Mouse (Mus musculus): Measurements from ENCODE around the gene Nkx1-2. TPM values are rescaled to one million over a fixed set of nuclear protein-coding genes. Genes with fewer than 3 reads are reported as not detected.

The Nkx1-2 gene
- total RNA-seq, 2 experiments from 2014 or later: not detected

DNA sequence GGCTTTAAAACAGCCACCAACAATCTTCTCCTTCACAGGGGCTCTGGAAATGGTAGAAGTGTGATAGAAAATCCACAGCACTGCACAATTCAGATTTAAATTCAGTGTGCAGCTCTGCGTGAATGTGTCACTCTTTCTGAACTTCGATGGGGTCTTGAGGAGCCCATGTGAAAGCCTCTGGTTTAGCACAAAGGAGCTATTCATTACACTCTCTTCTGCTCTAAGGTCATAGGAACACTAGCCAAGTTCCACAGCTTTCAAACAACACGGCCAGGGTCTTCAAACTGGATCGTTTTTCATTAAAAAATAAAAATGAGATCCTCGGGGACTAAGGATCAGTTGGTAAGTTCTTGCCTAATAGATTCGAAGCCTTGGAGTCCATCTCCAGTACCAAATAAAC is 26.2 kb downstream of the Nkx1-2 start:
- DNase-seq: no peak
- intact Hi-C loops (cut with DNase I): loop anchor here (10.0 kb wide), 1 partner anchor 242 kb away; the partner anchor contains the start of gene Fam53b

DNA sequence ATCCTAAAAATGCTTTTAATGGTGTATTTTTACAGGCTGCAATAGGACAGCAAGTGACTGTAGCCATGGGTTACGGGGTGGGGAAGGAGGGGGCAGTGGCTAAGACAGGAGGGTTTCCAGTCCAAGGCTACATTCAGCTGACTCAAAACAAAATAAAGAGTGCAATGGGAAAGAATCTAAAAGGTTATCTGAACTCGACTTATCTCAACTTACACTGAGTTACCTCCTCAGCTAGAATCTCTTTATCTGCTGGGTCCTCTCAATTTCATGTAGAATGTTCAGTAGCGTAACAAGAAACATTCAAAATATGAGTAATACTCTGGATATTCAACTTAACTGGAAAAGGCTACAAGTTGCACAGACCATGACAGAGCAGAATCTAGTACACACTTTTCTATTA is 26.7 kb downstream of the Nkx1-2 start:
- intact Hi-C loops (cut with DNase I): loop anchor here (10.0 kb wide), 1 partner anchor 242 kb away; the partner anchor contains the start of gene Fam53b
- no peak for DNase-seq

- DNase-seq: no peak
- intact Hi-C loops (cut with DNase I): loop anchor here (10.0 kb wide), 1 partner anchor 243 kb away; the partner anchor contains the start of gene Fam53b
These were observed 28.0 kb downstream of the Nkx1-2 start for GRCm38 (mm10) chr7:132571481-132571880.

DNA sequence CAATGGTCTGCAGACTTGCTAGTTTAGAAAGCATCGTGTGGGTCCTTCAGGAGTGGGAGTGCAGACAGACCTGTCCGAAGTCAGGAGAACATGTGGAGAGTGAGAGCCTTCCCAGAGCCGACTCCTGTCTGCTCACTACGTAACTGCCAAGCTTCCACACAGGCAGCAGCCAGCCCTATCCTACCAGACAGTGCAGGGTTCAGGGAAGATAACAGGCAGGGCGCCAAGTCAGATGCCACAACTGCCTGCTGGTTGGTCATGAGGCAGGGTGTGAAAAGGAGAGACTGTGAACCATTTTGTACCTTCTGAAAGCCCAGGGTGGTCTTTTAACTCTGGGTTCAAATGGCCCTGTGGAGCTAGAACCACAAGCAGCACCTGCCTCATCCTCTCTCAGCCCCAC is 29.4 kb downstream of the Nkx1-2 start:
- no peak for DNase-seq

DNA sequence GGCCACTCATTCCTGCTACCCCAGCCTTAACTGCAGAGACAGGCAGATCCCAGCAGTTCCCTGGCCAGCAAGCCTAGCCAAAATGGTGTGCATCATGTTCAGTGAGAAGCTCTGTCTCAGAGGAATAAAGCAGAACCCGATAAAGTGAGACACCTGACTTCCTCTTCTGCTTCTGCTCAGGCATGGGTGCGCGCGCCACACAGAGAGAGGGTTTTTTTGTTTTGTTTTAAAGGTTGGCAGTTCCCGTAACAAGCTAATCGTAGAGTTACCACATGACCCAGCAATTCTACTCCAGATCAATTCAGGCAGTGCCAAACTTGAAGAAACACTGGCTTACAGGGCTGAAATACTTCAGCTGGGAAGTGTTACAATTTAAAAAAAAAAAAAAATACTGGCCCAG is 30.6 kb downstream of the Nkx1-2 start:
- intact Hi-C loops (cut with DNase I): no loop called here
- DNase-seq: no peak

More for the DNA sequence above, 29.4 kb downstream of the Nkx1-2 start:
- intact Hi-C loops (cut with DNase I): loop anchor here (10.0 kb wide), 1 partner anchor 245 kb away; the partner anchor contains the start of gene Fam53b

DNA sequence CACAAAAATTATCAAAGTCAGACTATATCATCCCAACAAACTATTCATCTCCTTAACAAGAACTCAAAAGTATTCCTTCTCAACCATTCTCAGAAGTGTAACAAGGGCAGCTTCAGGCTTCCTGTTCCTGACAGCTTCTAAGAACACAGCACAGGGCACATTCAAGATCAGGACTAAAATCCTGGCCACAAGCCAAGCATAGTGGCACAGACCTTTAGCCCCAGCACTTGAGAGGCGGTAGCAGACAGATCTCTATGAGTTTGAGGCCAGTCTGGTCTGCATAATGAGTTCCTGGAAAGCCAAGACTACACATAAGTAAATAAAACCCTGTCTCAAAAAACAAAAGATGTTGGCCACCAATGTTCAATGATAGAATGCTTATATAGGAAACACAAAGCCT is 33.6 kb downstream of the Nkx1-2 start:
- intact Hi-C loops (cut with DNase I): no loop called here
- DNase-seq: no peak

GRCm38 (mm10) chr7:132559138-132559766 is 40.2 kb downstream of the Nkx1-2 start:
- no peak for DNase-seq
- intact Hi-C loops (cut with DNase I): no loop called here

DNA sequence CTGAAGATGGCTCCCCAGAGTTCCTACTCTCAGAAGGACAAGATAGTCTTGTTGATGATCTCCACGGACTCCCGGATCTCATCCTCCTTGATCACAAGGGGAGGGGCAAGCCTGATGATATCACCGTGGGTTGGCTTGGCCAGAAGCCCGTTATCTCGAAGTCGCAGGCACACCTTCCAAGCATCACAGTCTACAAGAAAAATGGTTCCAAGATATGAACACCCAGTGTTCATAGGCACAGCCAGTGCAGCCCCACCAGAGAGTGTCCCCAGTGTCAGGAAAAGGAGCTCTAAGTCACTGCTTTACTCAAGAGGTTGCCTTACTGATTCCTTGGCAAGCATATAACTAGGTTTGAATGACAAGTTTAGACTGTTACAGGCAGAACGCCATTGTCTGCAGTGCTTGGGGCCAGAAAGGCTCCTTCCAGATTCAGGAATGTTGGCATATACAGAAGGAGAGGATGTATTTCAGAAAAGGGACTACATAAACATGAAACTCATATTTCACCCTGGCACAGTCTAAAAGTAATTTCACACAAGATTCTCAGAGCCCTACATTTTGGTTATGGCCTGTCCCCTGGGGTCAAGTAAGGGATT is 41.2 kb downstream of the Nkx1-2 start:
- no peak for DNase-seq
- intact Hi-C loops (cut with DNase I): no loop called here

DNA sequence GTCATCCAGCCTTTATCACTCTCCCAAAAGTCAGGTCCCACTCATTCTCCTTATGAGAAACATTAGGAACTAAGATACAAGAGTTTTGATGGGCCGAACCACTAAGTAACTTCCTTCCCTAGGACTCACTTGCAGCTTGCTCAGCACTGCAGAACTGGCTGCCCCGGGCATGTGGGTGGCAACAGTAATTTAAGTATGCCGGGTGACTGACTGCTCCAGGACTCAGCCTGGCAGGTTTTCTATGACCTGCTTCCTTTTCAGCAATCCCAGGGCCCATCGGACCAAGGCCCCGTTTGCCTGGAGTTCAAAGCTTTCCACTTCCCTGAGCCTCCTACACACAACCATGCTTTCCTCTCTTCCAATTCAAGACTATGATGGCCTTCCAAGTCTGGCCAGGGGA is 42.9 kb downstream of the Nkx1-2 start:
- no peak for DNase-seq
- intact Hi-C loops (cut with DNase I): no loop called here

DNA sequence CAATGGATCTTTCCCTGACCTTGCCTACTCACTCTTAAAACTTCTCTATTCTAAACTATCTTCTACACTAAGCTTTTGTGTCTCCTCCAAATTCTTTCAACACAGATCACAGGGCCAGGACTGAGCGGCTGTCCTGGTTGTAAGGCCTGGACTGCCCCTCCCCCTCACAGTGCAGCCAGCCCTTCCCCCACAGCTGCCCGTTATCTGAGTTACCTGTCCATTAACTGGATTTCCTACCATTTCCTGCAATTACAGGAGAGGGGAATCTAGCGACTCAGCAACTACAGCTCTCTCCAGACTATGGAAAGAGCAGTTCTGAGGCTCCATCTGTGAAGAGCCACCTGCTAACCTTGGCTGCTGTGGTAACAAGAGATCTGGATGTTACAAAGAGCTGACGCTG is 43.5 kb downstream of the Nkx1-2 start:
- intact Hi-C loops (cut with DNase I): no loop called here
- DNase-seq: no peak

DNA sequence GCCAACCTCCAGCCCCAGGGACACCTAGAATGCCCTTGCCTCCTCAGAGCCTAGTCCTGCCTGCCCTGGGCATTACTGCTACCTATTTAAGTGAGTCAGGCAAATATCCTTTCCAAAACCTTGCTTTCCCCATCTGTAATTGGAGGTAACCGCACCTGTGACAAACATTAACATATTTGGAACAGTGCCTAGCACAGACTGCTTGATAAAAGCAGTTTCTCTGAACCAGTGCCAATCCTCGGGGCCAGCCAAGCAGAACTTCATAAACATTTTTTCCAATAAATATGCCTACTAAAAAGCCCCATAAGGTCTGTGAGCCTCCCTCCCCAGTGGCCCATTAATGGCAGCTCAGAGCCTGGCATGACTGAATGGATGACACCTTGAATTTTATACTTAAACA is 45.3 kb downstream of the Nkx1-2 start:
- intact Hi-C loops (cut with DNase I): no loop called here
- DNase-seq: no peak

DNA sequence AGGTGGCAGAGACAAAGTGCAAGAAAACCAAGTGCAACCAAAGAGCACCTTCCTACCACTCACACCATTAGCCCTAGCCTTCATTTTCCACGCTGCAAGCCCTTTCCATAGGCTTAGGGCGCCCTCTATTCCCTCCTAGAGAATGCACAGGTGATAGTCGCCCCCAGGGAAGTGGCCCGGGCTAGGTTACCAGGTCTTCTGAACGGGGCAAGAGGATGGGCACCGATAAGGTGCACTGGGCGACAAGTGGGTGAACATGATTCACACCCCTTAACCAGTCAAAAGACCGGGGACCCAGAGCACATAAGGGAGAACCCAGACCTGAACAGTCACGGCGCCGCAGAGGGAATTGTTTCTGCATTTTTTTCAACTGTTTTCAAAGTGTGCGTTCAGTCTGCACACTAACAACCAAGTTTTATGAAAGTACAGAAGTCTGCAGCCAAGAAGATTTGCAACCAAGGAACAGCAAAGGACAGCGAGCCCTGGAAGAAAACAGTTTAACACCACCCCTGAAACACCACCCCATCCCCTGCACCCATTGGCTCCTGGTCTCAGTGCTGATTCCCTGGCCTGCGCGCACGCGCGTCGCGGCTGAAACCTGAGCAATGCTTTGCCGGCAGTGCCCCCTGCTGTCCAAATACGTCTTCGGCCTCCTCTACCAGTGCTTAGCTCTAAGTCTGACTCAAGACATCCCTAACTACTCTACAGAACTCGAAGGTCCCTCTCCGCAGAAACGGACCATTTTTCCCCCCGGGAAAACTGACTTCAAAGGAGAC is 47.9 kb downstream of the Nkx1-2 start:
- DNase-seq: peak; percentile 95
- intact Hi-C loops (cut with DNase I): loop anchor here (2.0 kb wide), 2 partner anchors 77 to 325 kb away; no protein-coding TSS in a partner anchor

GRCm38 (mm10) chr7:132547126-132547525 is 52.3 kb downstream of the Nkx1-2 start:
- intact Hi-C loops (cut with DNase I): loop anchor here (5.0 kb wide), 1 partner anchor 650 kb away; no protein-coding TSS in a partner anchor
- DNase-seq: no peak

Other genes starting within 250 kb of the Nkx1-2 start
- gene Oat, start 23.2 kb downstream of the Nkx1-2 start, total RNA-seq (2021): 100 to 1,000 TPM; 129 to 144 TPM
- gene Lhpp, start 11.0 kb upstream of the Nkx1-2 start, total RNA-seq (2021): 10 to 100 TPM; 12.9 to 13.2 TPM
- 10 to 100 TPM; 15.0 to 16.1 TPM for gene Fam53b, start 214.2 kb upstream of the Nkx1-2 start, total RNA-seq (2021)